Mouse (Mus musculus) small intestine, adult 2 months (tissue): ENCODE measurements around the gene Cdipt.

ENCODE experiments used
- CTCF ChIP-seq: fragments of 200-500 bp; IDR thresholded peaks from 2 replicates; pipeline ENCODE4 v1.5.1; 2012; ENCODE audit warnings: low read depth, mild to moderate bottlenecking, control low read depth, inconsistent platforms, low read length, moderate library complexity, mixed read lengths; ENCODE audit not compliant: insufficient replicate concordance, insufficient read length; ENCODE audit errors: extremely low read depth
- POLR2A ChIP-seq: fragments of 200-500 bp; IDR thresholded peaks from 2 replicates; pipeline ENCODE4 v1.6.1; 2012; ENCODE audit warnings: low read depth, mild to moderate bottlenecking, control low read depth, inconsistent platforms, low read length, moderate library complexity

GRCm38 (mm10) chr7:126978841-126979240, 3.1 kb downstream of the Cdipt start:
- TF ChIP-seq CTCF (no peak), POLR2A (no peak)
